Mouse (Mus musculus): ENCODE measurements around the gene Gm8909.

GRCm38 (mm10) chr17:36205862-36206261 is 37.5 kb upstream of the Gm8909 start:
- TF ChIP-seq POLR2A (IDR thresholded peaks at IDR 0.05; ENCODE audit: insufficient read length, low read depth) (no peak), CEBPB (IDR thresholded peaks at IDR 0.05; ENCODE audit: insufficient read depth, poor library complexity, severe bottlenecking) (no peak), USF1 (IDR thresholded peaks at IDR 0.05; ENCODE audit: low read depth) (no peak), MYOD1 (IDR thresholded peaks at IDR 0.05; ENCODE audit: control insufficient read depth in 1 of 3, insufficient read length in 2 of 3, low read depth in 2 of 3) (no peak), POLR2AphosphoS2 (IDR thresholded peaks at IDR 0.05; ENCODE audit: insufficient read length, low read depth) (no peak), TCF12 (IDR thresholded peaks at IDR 0.05; ENCODE audit: insufficient read depth, poor library complexity, severe bottlenecking) (no peak), MAX (IDR thresholded peaks at IDR 0.05; ENCODE audit: low read depth) (no peak), E2F4 (IDR thresholded peaks at IDR 0.05; ENCODE audit: insufficient read depth) (no peak)
